Mouse (Mus musculus): Measurements from ENCODE around the gene Ephx4.
"Not testable (repeated sequence)": the region's sequence is repeated elsewhere in the genome, so short reads cannot be mapped to it uniquely, and the experiment has no call there.

Ephx4 gene

GRCm38 (mm10) chr5:107402436-107402835 lies at the start of gene Ephx4:
Ephx4 (plus strand) TSS chr5:107402736.
- no peak for DNase-seq (ENCODE audit: low spot score)

GRCm38 (mm10) chr5:107353981-107354380 lies 48.6 kb upstream of the Ephx4 start:
- no peak for DNase-seq (ENCODE audit: low spot score)

- no peak for DNase-seq (ENCODE audit: low spot score)
These were observed 46.7 kb upstream of the Ephx4 start for GRCm38 (mm10) chr5:107355801-107356200.

- no peak for DNase-seq (ENCODE audit: low spot score)
These were observed 44.8 kb upstream of the Ephx4 start for GRCm38 (mm10) chr5:107357723-107358122.

GRCm38 (mm10) chr5:107359395-107360053 lies 43.0 kb upstream of the Ephx4 start:
- peak; percentile 89 for DNase-seq (ENCODE audit: low spot score)

GRCm38 (mm10) chr5:107360054-107360730 lies 42.3 kb upstream of the Ephx4 start:
- no peak for DNase-seq (ENCODE audit: low spot score)

GRCm38 (mm10) chr5:107370040-107370439 lies 32.5 kb upstream of the Ephx4 start:
- DNase-seq (ENCODE audit: low spot score) = no peak

GRCm38 (mm10) chr5:107371335-107371734 lies 31.2 kb upstream of the Ephx4 start:
- no peak for DNase-seq (ENCODE audit: low spot score)

- no peak for DNase-seq (ENCODE audit: low spot score)
These were observed 29.3 kb upstream of the Ephx4 start for GRCm38 (mm10) chr5:107373256-107373655.

- DNase-seq (ENCODE audit: low spot score) = not testable (repeated sequence)
These were observed 16.1 kb upstream of the Ephx4 start for GRCm38 (mm10) chr5:107386448-107386847.

GRCm38 (mm10) chr5:107387788-107388187 lies 14.7 kb upstream of the Ephx4 start:
- DNase-seq (ENCODE audit: low spot score) = no peak

- no peak for DNase-seq (ENCODE audit: low spot score)
These were observed 13.2 kb upstream of the Ephx4 start for GRCm38 (mm10) chr5:107389373-107389772.

GRCm38 (mm10) chr5:107394437-107394836 lies 8.1 kb upstream of the Ephx4 start:
- no peak for DNase-seq (ENCODE audit: low spot score)

- peak; percentile 35 for DNase-seq (ENCODE audit: low spot score)
These were observed 743 bp downstream of the Ephx4 start for GRCm38 (mm10) chr5:107403011-107403946.

GRCm38 (mm10) chr5:107403947-107404684 lies 1.6 kb downstream of the Ephx4 start:
- no peak for DNase-seq (ENCODE audit: low spot score)

GRCm38 (mm10) chr5:107405361-107405760 lies 2.8 kb downstream of the Ephx4 start:
- no peak for DNase-seq (ENCODE audit: low spot score)

- no peak for DNase-seq (ENCODE audit: low spot score)
These were observed 7.8 kb downstream of the Ephx4 start for GRCm38 (mm10) chr5:107410305-107410704.

- no peak for DNase-seq (ENCODE audit: low spot score)
These were observed 8.8 kb downstream of the Ephx4 start for GRCm38 (mm10) chr5:107411326-107411725.

- no peak for DNase-seq (ENCODE audit: low spot score)
These were observed 9.7 kb downstream of the Ephx4 start for GRCm38 (mm10) chr5:107412285-107412684.

GRCm38 (mm10) chr5:107415098-107415497 lies 12.6 kb downstream of the Ephx4 start:
- no peak for DNase-seq (ENCODE audit: low spot score)

- DNase-seq (ENCODE audit: low spot score) = no peak
These were observed 19.1 kb downstream of the Ephx4 start for GRCm38 (mm10) chr5:107421676-107422075.

- DNase-seq (ENCODE audit: low spot score) = no peak
These were observed 28.7 kb downstream of the Ephx4 start, which contains the start of gene Lpcat2b for GRCm38 (mm10) chr5:107431249-107431648. Lpcat2b (plus strand) TSS chr5:107431549.

All from ovary, postnatal 36 days (tissue).